Mouse (Mus musculus) MEL (cell line): ENCODE measurements at regions not wholly inside any gene's neighbourhood (a gene's known extent, or its start where the extent isn't known, plus 50 kb on each side); places are given as distances from the start of the nearest gene placed in this dataset.

Source experiments
- DNase-seq: peaks from one replicate; pipeline ENCODE4 v3.0.0; 2011; ENCODE audit warnings: low read depth, low spot score
- H3K27ac ChIP-seq: 2 replicates; pipeline ENCODE4 v1.5.1; 2012; ENCODE audit warnings: low read depth, mild to moderate bottlenecking, control low read depth, low read length, moderate library complexity; ENCODE audit not compliant: control insufficient read depth
- H3K27me3 ChIP-seq, 2 experiments: fragments of 150-350 bp in 1 of 2; sonication (generic) in 1 of 2; 2 replicates each; pipeline ENCODE4 v1.6.1; 2012; ENCODE audit warnings: low read length in 2 of 2, mild to moderate bottlenecking in 2 of 2, improper control_type of control experiment in 1 of 2, moderate library complexity in 1 of 2; ENCODE audit not compliant: insufficient read depth in 2 of 2, control insufficient read depth in 1 of 2
- H3K36me3 ChIP-seq, 2 experiments: 2 replicates each; pipeline ENCODE4 v1.6.1; 2012 to 2014; ENCODE audit warnings: low read length in 2 of 2, improper control_type of control experiment in 1 of 2, inconsistent platforms in 1 of 2, mild to moderate bottlenecking in 1 of 2; ENCODE audit not compliant: insufficient read depth in 2 of 2, control insufficient read depth in 1 of 2
- H3K4me1 ChIP-seq, 2 experiments: fragments of 150-350 bp in 1 of 2; sonication (generic) in 1 of 2; 2 replicates each; pipeline ENCODE4 v1.6.1; 2012; ENCODE audit warnings: low read length in 2 of 2, improper control_type of control experiment in 1 of 2, mild to moderate bottlenecking in 1 of 2; ENCODE audit not compliant: insufficient read depth in 2 of 2, control insufficient read depth in 1 of 2
- H3K4me3 ChIP-seq, 2 experiments: fragments of 150-350 bp in 1 of 2; sonication (generic) in 1 of 2; 2 replicates each; pipeline ENCODE4 v1.5.1; 2012; ENCODE audit warnings: low read depth in 2 of 2, low read length in 2 of 2, mild to moderate bottlenecking in 2 of 2, moderate library complexity in 2 of 2, control low read depth in 1 of 2, improper control_type of control experiment in 1 of 2; ENCODE audit not compliant: control insufficient read depth in 1 of 2, insufficient read depth in 1 of 2
- H3K79me2 ChIP-seq: 2 replicates; pipeline ENCODE4 v1.6.1; 2012; ENCODE audit warnings: mild to moderate bottlenecking, low read length, moderate library complexity; ENCODE audit not compliant: control insufficient read depth, poor library complexity, insufficient read depth
- H3K9ac ChIP-seq: 2 replicates; pipeline ENCODE4 v1.6.1; 2012; ENCODE audit warnings: low read depth, mild to moderate bottlenecking, control low read depth, low read length, moderate library complexity; ENCODE audit not compliant: control insufficient read depth, poor library complexity, severe bottlenecking
- H3K9me3 ChIP-seq: fragments of 150-350 bp; sonication (generic); replicated peaks from 2 replicates; pipeline ENCODE4 v1.6.1; 2012; ENCODE audit warnings: mild to moderate bottlenecking, low read length, improper control_type of control experiment, moderate library complexity; ENCODE audit not compliant: insufficient read depth
- E2F4 ChIP-seq: IDR thresholded peaks from 2 replicates; pipeline ENCODE4 v1.6.1; 2011; ENCODE audit warnings: low read depth, low read length, improper control_type of control experiment, borderline replicate concordance
- ETS1 ChIP-seq: IDR thresholded peaks from 2 replicates; pipeline ENCODE4 v1.6.1; 2012; ENCODE audit warnings: low read depth, mild to moderate bottlenecking, inconsistent platforms, low read length, improper control_type of control experiment, moderate library complexity
- JUND ChIP-seq: IDR thresholded peaks from 2 replicates; pipeline ENCODE4 v1.6.1; 2011; ENCODE audit warnings: low read depth, mild to moderate bottlenecking, improper control_type of control experiment, low read length
- KAT2A ChIP-seq: conservative IDR thresholded peaks from 2 replicates; pipeline ENCODE4 v1.6.1; 2012; ENCODE audit warnings: low read depth, low read length, improper control_type of control experiment, inconsistent platforms
- MAX ChIP-seq: IDR thresholded peaks from 2 replicates; pipeline ENCODE4 v1.6.1; 2011; ENCODE audit warnings: low read length, improper control_type of control experiment
- MAZ ChIP-seq: IDR thresholded peaks from 2 replicates; pipeline ENCODE4 v1.6.1; 2012; ENCODE audit warnings: low read depth, mild to moderate bottlenecking, inconsistent platforms, low read length, improper control_type of control experiment
- MXI1 ChIP-seq: IDR thresholded peaks from 2 replicates; pipeline ENCODE4 v1.6.1; 2011; ENCODE audit warnings: mild to moderate bottlenecking, low read depth, low read length, improper control_type of control experiment
- MYB ChIP-seq: IDR thresholded peaks from 2 replicates; pipeline ENCODE4 v1.6.1; 2011; ENCODE audit warnings: mild to moderate bottlenecking, low read depth, low read length, improper control_type of control experiment
- NELFE ChIP-seq: IDR thresholded peaks from 2 replicates; pipeline ENCODE4 v1.6.1; 2011; ENCODE audit warnings: low read depth, low read length, improper control_type of control experiment
- NRF1 ChIP-seq: IDR thresholded peaks from 2 replicates; pipeline ENCODE4 v1.6.1; 2014; ENCODE audit warnings: low read depth, mild to moderate bottlenecking, inconsistent platforms, low read length, improper control_type of control experiment, moderate library complexity; ENCODE audit not compliant: poor library complexity, insufficient read depth, severe bottlenecking
- POLR2A ChIP-seq, 2 experiments: IDR thresholded peaks; 2 replicates each; pipeline ENCODE4 v1.6.1; 2011 to 2012; ENCODE audit warnings: low read length in 2 of 2, mild to moderate bottlenecking in 2 of 2, control low read depth in 1 of 2, improper control_type of control experiment in 1 of 2, low read depth in 1 of 2, moderate library complexity in 1 of 2; ENCODE audit not compliant: control insufficient read depth in 1 of 2, insufficient read depth in 1 of 2, poor library complexity in 1 of 2
- RCOR1 ChIP-seq: IDR thresholded peaks from 2 replicates; pipeline ENCODE4 v1.6.1; 2012; ENCODE audit warnings: low read depth, mild to moderate bottlenecking, inconsistent platforms, low read length, improper control_type of control experiment
- TAL1 ChIP-seq: IDR thresholded peaks from 2 replicates; pipeline ENCODE4 v1.6.1; 2012; ENCODE audit warnings: mild to moderate bottlenecking, inconsistent platforms, low read length, moderate library complexity, mixed read lengths
- TBP ChIP-seq: IDR thresholded peaks from 2 replicates; pipeline ENCODE4 v1.8.0; 2011; ENCODE audit warnings: low read depth, low read length, improper control_type of control experiment
- UBTF ChIP-seq: IDR thresholded peaks from 2 replicates; pipeline ENCODE4 v1.6.1; 2012; ENCODE audit warnings: low read depth, mild to moderate bottlenecking, inconsistent platforms, low read length, improper control_type of control experiment, moderate library complexity, borderline replicate concordance; ENCODE audit not compliant: insufficient read depth
- USF2 ChIP-seq, 2 experiments: IDR thresholded peaks; 2 replicates each; pipeline ENCODE4 v1.6.1; 2011 to 2012; ENCODE audit warnings: improper control_type of control experiment in 2 of 2, low read length in 2 of 2, borderline replicate concordance in 1 of 2, inconsistent platforms in 1 of 2, low read depth in 1 of 2, mild to moderate bottlenecking in 1 of 2; ENCODE audit not compliant: insufficient read depth in 1 of 2
- ZC3H11A ChIP-seq: IDR thresholded peaks from 2 replicates; pipeline ENCODE4 v1.6.1; 2012; ENCODE audit warnings: low read depth, mild to moderate bottlenecking, inconsistent platforms, low read length, improper control_type of control experiment
- ZKSCAN1 ChIP-seq: IDR thresholded peaks from 2 replicates; pipeline ENCODE4 v1.6.1; 2012; ENCODE audit warnings: low read depth, mild to moderate bottlenecking, inconsistent platforms, low read length, improper control_type of control experiment, moderate library complexity
- ZNF384 ChIP-seq: IDR thresholded peaks from 2 replicates; pipeline ENCODE4 v1.6.1; 2012; ENCODE audit warnings: low read depth, mild to moderate bottlenecking, inconsistent platforms, low read length, improper control_type of control experiment

DNA sequence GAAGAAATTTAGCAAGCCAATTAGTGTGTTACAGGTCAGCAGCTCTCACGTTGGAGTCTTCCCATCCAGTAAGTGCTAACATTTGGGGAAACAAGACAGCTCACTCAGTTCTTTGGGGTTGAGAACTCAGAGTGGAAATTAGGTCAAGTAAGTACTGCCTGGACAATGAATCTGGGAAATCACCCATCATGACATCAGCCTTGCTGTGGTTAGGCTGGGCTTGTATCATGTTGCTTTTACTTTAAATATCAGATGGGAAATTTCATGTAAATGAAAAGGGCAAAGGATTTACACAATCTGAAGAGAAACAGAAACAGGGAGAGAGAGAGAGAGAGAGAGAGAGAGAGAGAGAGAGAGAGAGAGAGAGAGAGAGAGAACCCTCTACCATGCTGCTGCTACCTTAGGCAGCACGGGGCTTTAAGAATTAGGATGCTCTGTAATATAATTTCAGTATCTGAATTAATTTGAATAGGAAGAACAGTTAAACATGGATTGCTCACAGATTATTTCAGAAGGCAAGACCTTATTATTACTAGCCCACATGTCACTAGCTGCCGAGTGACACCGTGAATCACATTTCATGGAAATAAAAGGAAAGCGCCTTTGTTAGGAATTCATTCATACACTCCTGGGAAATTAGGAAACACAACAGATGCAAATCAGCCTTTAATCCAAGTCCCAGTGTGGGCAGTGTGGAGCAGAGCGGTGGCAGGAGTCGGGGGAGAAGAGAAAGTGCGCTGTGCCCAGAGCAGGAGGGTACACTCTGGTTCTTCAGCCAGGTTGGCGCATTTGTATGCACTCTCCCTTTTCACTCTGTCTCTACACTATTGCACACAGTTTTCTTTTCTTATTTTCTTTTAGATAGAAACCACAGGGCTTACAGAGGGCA is 620.2 kb upstream of the Fam92a start:
- DNase-seq = no peak
- TF ChIP-seq TBP (no peak), MXI1 (no peak), KAT2A (no peak), ZC3H11A (no peak), ZKSCAN1 (no peak), NRF1 (no peak)
- H3K36me3 ChIP-seq = no peaks in the 10 kb centered on the region
- H3K27ac ChIP-seq = no peak overlapping the region
- no peak overlapping the region for H3K4me3 ChIP-seq
- H3K9ac ChIP-seq = no peak overlapping the region
- no peaks in the 10 kb centered on the region for H3K79me2 ChIP-seq
- H3K27me3 ChIP-seq = no peaks in the 10 kb centered on the region
- no peaks in the 10 kb centered on the region for H3K9me3 ChIP-seq
- H3K4me1 ChIP-seq = no peaks in the 10 kb centered on the region

DNA sequence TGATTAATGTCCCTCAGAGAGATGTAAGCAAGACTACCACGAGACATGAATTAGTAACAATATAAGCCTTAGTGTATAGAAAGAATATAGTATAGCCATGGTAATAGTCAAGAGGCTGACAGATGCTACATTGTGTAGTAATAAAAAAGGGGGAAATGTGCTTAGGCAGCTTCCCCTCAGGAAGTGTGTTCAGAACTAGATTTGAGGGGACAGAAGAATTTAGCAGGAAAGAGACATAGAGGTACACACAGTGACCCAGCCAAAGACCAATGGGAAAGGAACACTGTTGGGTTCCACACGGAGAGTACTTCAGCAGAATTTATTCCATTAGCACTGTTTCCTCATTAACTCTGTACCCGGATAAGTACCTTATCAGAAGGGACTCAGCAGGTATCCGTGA is 614.0 kb upstream of the Fam92a start:
- no peak overlapping the region for H3K4me3 ChIP-seq
- H3K27me3 ChIP-seq = no peaks in the 10 kb centered on the region
- no peak overlapping the region for H3K27ac ChIP-seq
- no peak overlapping the region for H3K9ac ChIP-seq
- no peaks in the 10 kb centered on the region for H3K36me3 ChIP-seq
- H3K79me2 ChIP-seq = no peaks in the 10 kb centered on the region
- DNase-seq = no peak
- TF ChIP-seq E2F4 = no peak
- no peak for TF ChIP-seq RCOR1
- no peak for TF ChIP-seq UBTF
- no peaks in the 10 kb centered on the region for H3K4me1 ChIP-seq
- H3K9me3 ChIP-seq = no peaks in the 10 kb centered on the region

DNA sequence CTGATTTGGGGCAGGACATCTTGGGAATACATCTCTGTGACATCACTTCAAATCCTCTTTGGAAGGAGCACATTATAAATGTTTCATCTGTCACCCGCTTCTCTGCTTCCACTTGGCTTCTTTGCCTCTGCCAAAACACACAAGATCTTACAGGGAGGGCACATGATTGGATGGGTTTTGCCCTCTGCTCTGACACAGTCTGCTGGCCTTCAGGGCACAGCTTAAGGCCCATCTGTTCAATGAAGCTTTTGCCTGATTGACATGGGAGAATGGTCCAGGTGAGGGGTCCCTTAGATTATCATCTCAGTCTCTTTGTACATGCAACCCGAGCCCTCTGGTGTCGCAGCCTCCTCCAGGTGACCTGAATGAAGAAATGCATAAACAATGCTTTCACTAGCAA is 612.7 kb upstream of the Fam92a start:
- TF ChIP-seq NELFE = no peak
- TF ChIP-seq MAZ = no peak
- TF ChIP-seq MYB = no peak
- TF ChIP-seq JUND = no peak
- no peak for TF ChIP-seq TAL1
- TF ChIP-seq MAX = no peak
- TF ChIP-seq MXI1 = no peak
- no peak for TF ChIP-seq ETS1
- TF ChIP-seq ZNF384 = no peak
- TF ChIP-seq USF2 (IDR thresholded peaks at IDR 0.05; ENCODE audit: borderline replicate concordance in 1 of 2, insufficient read depth in 1 of 2, low read depth in 1 of 2, low read length in 2 of 2) = no peak
- TF ChIP-seq POLR2A (IDR thresholded peaks at IDR 0.05; ENCODE audit: control insufficient read depth in 1 of 2, insufficient read depth in 1 of 2, low read depth in 1 of 2, low read length in 2 of 2, poor library complexity in 1 of 2) = no peak
- no peaks in the 10 kb centered on the region for H3K79me2 ChIP-seq
- H3K36me3 ChIP-seq = no peaks in the 10 kb centered on the region
- no peak overlapping the region for H3K27ac ChIP-seq
- no peaks in the 10 kb centered on the region for H3K27me3 ChIP-seq
- DNase-seq = no peak
- no peak overlapping the region for H3K9ac ChIP-seq
- no peak overlapping the region for H3K4me3 ChIP-seq
- no peaks in the 10 kb centered on the region for H3K4me1 ChIP-seq
- no peaks in the 10 kb centered on the region for H3K9me3 ChIP-seq
